8 mouse cellular contexts compared by ENCODE assay signal in genomic region chr2:73213871-73214659, GRCm38 (mm10). TPM values are rescaled to one million over a fixed set of nuclear protein-coding genes. Genes with fewer than 3 reads are reported as not detected.
DNase-seq lines count a peak whose midpoint lies in the region; ATAC-seq and TF ChIP-seq lines count a peak whose summit lies in the region.

No protein-coding gene starts in this region.

- H3K27me3 ChIP-seq in megakaryocyte, embryonic 14.5 days (replicated peaks), result no peaks in the 10 kb centered on the region

- H3K4me3 ChIP-seq in cortical plate, adult 2 months (ENCODE audit: insufficient read depth, low read length), result peak overlapping the region; percentile 94
- peak overlapping the region; percentile 98 for H3K4me3 ChIP-seq in megakaryocyte, embryonic 14.5 days (replicated peaks)

- peak; percentile 97 for ATAC-seq in activated CD4-positive, CD25-positive, alpha-beta regulatory T cell, adult 4 months

- DNase-seq in gastrocnemius, adult 8-10 months (ENCODE audit: low spot score in 2 of 2), result peak; percentile 90 to 92
- peak; percentile 50 for DNase-seq in hindlimb bud, embryonic 11.5 days (ENCODE audit: extremely low spot score, low read depth, low spot score)
- peak; percentile 80 to 91 for DNase-seq in left cerebral cortex, adult 8-10 months (ENCODE audit: low spot score in 2 of 2)
- peak; percentile 93 to 94 for DNase-seq in right cerebral cortex, postnatal 10 days (ENCODE audit: low spot score in 2 of 2)
- peak; percentile 92 for DNase-seq in urinary bladder, postnatal 25 days (ENCODE audit: low spot score)

- no peaks in the 10 kb centered on the region for H3K9me3 ChIP-seq in megakaryocyte, embryonic 14.5 days

- H3K36me3 ChIP-seq in megakaryocyte, embryonic 14.5 days (replicated peaks; ENCODE audit: low read length), result peaks cover 31% of the 10 kb centered on the region

- 0 out of 2 replicates have a peak, but pooled peaks have one; percentile 24 for TF ChIP-seq POLR2A in cortical plate, adult 2 months (IDR thresholded peaks at IDR 0.05; ENCODE audit: extremely low read depth, insufficient read depth, low read length)

- no peak overlapping the region for H3K27ac ChIP-seq in cortical plate, adult 2 months (ENCODE audit: insufficient read depth, low read length)

- peaks cover 3% of the 10 kb centered on the region for H3K4me1 ChIP-seq in cortical plate, adult 2 months (ENCODE audit: control insufficient read depth, insufficient read depth, low read length)
- H3K4me1 ChIP-seq in megakaryocyte, embryonic 14.5 days, result peaks cover 41% of the 10 kb centered on the region

- no peak for TF ChIP-seq CTCF in cortical plate, adult 2 months (IDR thresholded peaks at IDR 0.05; ENCODE audit: extremely low read depth, insufficient read depth, low read length)

RNA-seq across cellular contexts. Expression of gene Ola1, which starts 4.7 kb away (rescaled TPM):
- 100 to 1,000 TPM in 1 of 2 experiments, 10 to 100 TPM in 1; 79.2 to 103 TPM for polyA plus RNA-seq in activated CD4-positive, CD25-positive, alpha-beta regulatory T cell, adult 4 months (2017; shearing (Covaris generic))
- 69.6 and 70.5 TPM in 2 replicates for polyA plus RNA-seq in cortical plate, adult 2 months (2012; rRNA removed)
- total RNA-seq in gastrocnemius, adult 8-10 months (2022), result 10 to 100 TPM; 49.7 to 61.4 (median 53.0) TPM
- 100 to 1,000 TPM in 3 of 4 experiments, 10 to 100 TPM in 1; 88.6 to 104 (median 102) TPM for total RNA-seq in left cerebral cortex, adult 8-10 months (2022)
- 25.8 and 26.7 TPM in 2 replicates for polyA plus RNA-seq in megakaryocyte, embryonic 14.5 days (2012; ENCODE audit: insufficient read depth, low replicate concordance)

RNA-seq across cellular contexts. Expression of gene Sp9, which starts 57.7 kb away (rescaled TPM):
- not detected for polyA plus RNA-seq in activated CD4-positive, CD25-positive, alpha-beta regulatory T cell, adult 4 months (2017; shearing (Covaris generic))
- 1.3 and 2.3 TPM in 2 replicates for polyA plus RNA-seq in cortical plate, adult 2 months (2012; rRNA removed)
- not detected for total RNA-seq in gastrocnemius, adult 8-10 months (2022)
- 1 to 10 TPM; 4.9 to 5.9 (median 5.3) TPM for total RNA-seq in left cerebral cortex, adult 8-10 months (2022)
- polyA plus RNA-seq in megakaryocyte, embryonic 14.5 days (2012; ENCODE audit: insufficient read depth, low replicate concordance), result not detected in 2 replicates
